Mouse (Mus musculus) E14TG2a.4 (cell line): ENCODE data around the gene Akap13.

ENCODE experiments used
- H3K27me3 ChIP-seq: 2 replicates; pipeline ENCODE4 v1.6.1; 2014; ENCODE audit warnings: low read length, control low read depth; ENCODE audit not compliant: insufficient read depth
- H3K36me3 ChIP-seq: 2 replicates; pipeline ENCODE4 v1.6.1; 2014; ENCODE audit warnings: low read length, control low read depth; ENCODE audit not compliant: insufficient read depth
- H3K4me1 ChIP-seq: replicated peaks from 2 replicates; pipeline ENCODE4 v1.6.1; 2014; ENCODE audit warnings: low read depth, low read length, control low read depth
- H3K4me3 ChIP-seq: replicated peaks from 2 replicates; pipeline ENCODE4 v1.5.1; 2014; ENCODE audit warnings: mild to moderate bottlenecking, low read length
- H3K9me3 ChIP-seq: 2 replicates; pipeline ENCODE4 v1.6.1; 2014; ENCODE audit warnings: low read length, control low read depth
- CTCF ChIP-seq: conservative IDR thresholded peaks from 2 replicates; pipeline ENCODE4 v1.5.1; 2014; ENCODE audit warnings: low read length
- NANOG ChIP-seq: IDR thresholded peaks from 2 replicates; pipeline ENCODE4 v1.6.1; 2014; ENCODE audit warnings: borderline replicate concordance, low read length, mixed read lengths
- POU5F1 ChIP-seq: IDR thresholded peaks from 2 replicates; pipeline ENCODE4 v1.6.1; 2014; ENCODE audit warnings: low read length, borderline replicate concordance

Gene Akap13

DNA sequence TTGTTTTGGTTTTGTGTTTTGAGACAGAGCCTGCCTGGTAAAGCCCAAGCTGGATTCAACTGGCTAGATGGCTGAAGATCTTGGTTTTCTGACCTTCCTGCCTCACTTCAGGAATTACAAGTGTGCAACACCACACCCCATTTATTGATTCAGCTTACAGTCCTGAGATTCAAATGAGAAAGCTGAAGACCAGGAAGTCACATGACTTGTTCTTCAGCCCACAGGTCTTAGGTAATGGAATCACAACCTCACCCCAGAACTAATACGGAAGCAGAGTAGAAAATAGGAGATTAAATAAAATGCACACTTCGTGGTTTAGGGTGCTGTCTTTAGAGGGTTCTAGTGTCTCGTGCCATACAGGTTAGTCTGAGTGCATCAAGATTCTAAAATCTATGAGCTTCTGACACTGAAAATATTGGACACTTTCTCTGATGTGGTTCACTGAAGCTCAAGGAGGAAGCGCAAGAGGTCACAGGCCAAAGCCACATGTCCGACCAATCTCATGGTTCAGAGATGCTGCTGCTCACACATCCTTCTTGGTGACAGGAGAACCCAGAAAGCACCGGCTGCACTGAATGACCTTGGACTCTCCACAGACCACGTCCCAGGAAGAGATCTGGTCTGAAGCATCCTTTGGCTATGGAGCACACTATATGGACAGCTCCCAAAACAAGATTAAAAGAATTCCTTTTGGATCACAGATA lies 39.3 kb upstream of the Akap13 start:
- H3K9me3 ChIP-seq, result no peaks in the 10 kb centered on the region
- H3K27me3 ChIP-seq, result no peaks in the 10 kb centered on the region
- H3K36me3 ChIP-seq, result no peaks in the 10 kb centered on the region
- no peak for TF ChIP-seq POU5F1
- TF ChIP-seq NANOG, result no peak
- TF ChIP-seq CTCF, result no peak
- H3K4me3 ChIP-seq, result no peak overlapping the region
- peaks cover 5% of the 10 kb centered on the region; the same call in 1 of the 2 replicates for H3K4me1 ChIP-seq

- H3K4me3 ChIP-seq, result no peak overlapping the region
- TF ChIP-seq POU5F1 (no peak), CTCF (no peak), NANOG (no peak)
- no peaks in the 10 kb centered on the region for H3K4me1 ChIP-seq
Observed at GRCm38 (mm10) chr7:75420927-75421326, 34.4 kb upstream of the Akap13 start.

GRCm38 (mm10) chr7:75424121-75424520 lies 31.2 kb upstream of the Akap13 start:
- no peaks in the 10 kb centered on the region for H3K36me3 ChIP-seq
- no peaks in the 10 kb centered on the region for H3K4me1 ChIP-seq
- TF ChIP-seq NANOG, result no peak
- TF ChIP-seq CTCF, result no peak
- TF ChIP-seq POU5F1, result no peak
- H3K4me3 ChIP-seq, result no peak overlapping the region
- no peaks in the 10 kb centered on the region for H3K27me3 ChIP-seq
- H3K9me3 ChIP-seq, result no peaks in the 10 kb centered on the region

More at GRCm38 (mm10) chr7:75420927-75421326, 34.4 kb upstream of the Akap13 start:
- Histone ChIP-seq H3K36me3 (no peaks in the 10 kb centered on the region), H3K27me3 (no peaks in the 10 kb centered on the region), H3K9me3 (no peaks in the 10 kb centered on the region)

GRCm38 (mm10) chr7:75427322-75427721 lies 28.0 kb upstream of the Akap13 start:
- H3K9me3 ChIP-seq, result no peaks in the 10 kb centered on the region
- no peak overlapping the region for H3K4me3 ChIP-seq
- H3K4me1 ChIP-seq, result no peaks in the 10 kb centered on the region
- no peaks in the 10 kb centered on the region for H3K27me3 ChIP-seq
- H3K36me3 ChIP-seq, result no peaks in the 10 kb centered on the region
- TF ChIP-seq POU5F1 (no peak), CTCF (no peak), NANOG (no peak)

GRCm38 (mm10) chr7:75428913-75429312 lies 26.4 kb upstream of the Akap13 start:
- H3K4me1 ChIP-seq, result no peaks in the 10 kb centered on the region
- 0 out of 2 replicates have a peak, but pooled peaks cover 1% of the 10 kb centered on the region for H3K27me3 ChIP-seq
- no peak overlapping the region for H3K4me3 ChIP-seq
- no peaks in the 10 kb centered on the region for H3K36me3 ChIP-seq
- TF ChIP-seq POU5F1 (no peak), NANOG (no peak), CTCF (no peak)
- no peaks in the 10 kb centered on the region for H3K9me3 ChIP-seq

GRCm38 (mm10) chr7:75430550-75430949 lies 24.8 kb upstream of the Akap13 start:
- H3K9me3 ChIP-seq, result no peaks in the 10 kb centered on the region
- H3K4me1 ChIP-seq, result no peaks in the 10 kb centered on the region
- no peaks in the 10 kb centered on the region for H3K36me3 ChIP-seq
- no peak overlapping the region for H3K4me3 ChIP-seq
- 0 out of 2 replicates have a peak, but pooled peaks cover 5% of the 10 kb centered on the region for H3K27me3 ChIP-seq
- TF ChIP-seq CTCF (no peak), NANOG (no peak), POU5F1 (no peak)

- no peak for TF ChIP-seq CTCF
- TF ChIP-seq NANOG, result no peak
- TF ChIP-seq POU5F1, result no peak
- H3K4me3 ChIP-seq, result no peak overlapping the region
- no peaks in the 10 kb centered on the region for H3K36me3 ChIP-seq
- H3K27me3 ChIP-seq, result 0 out of 2 replicates have a peak, but pooled peaks cover 5% of the 10 kb centered on the region
- no peaks in the 10 kb centered on the region for H3K4me1 ChIP-seq
- no peaks in the 10 kb centered on the region for H3K9me3 ChIP-seq
Observed at GRCm38 (mm10) chr7:75431043-75431442, 24.3 kb upstream of the Akap13 start.

- Histone ChIP-seq H3K4me1 (no peaks in the 10 kb centered on the region), H3K36me3 (no peaks in the 10 kb centered on the region), H3K4me3 (no peak overlapping the region), H3K27me3 (0 out of 2 replicates have a peak, but pooled peaks cover 6% of the 10 kb centered on the region), H3K9me3 (no peaks in the 10 kb centered on the region)
- TF ChIP-seq POU5F1, result no peak
- no peak for TF ChIP-seq NANOG
- TF ChIP-seq CTCF, result no peak
Observed at GRCm38 (mm10) chr7:75432046-75432445, 23.3 kb upstream of the Akap13 start.
